Mouse (Mus musculus): ENCODE data around the gene Gm8890. TPM values are rescaled to one million over a fixed set of nuclear protein-coding genes. Genes with fewer than 3 reads are reported as not detected.
"Not testable (repeated sequence)": the region's sequence is repeated elsewhere in the genome, so short reads cannot be mapped to it uniquely, and the experiment has no call there.

Gene Gm8890
- not detected for total RNA-seq (2021)
- long read RNA-seq, result 0 reads

DNA sequence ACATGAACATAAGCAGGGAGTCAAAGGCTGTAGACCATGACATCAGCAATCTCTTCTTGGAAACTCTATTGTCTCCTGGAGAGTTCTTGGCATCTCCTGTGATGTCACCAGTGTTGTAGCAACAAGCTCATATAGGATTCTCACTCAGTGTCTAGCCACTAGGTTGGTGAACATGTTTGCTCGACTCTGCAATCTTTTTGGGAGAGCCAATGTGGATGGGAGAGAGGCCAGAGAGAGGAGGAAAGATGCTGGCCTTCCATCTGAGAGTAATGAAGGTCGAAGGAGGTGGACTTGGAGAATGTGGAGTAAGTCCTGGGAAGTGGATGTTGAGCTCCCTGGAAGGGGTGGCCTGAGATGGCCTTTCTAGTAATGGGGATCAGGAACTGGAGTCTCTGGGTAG is at the start of gene Gm8890:
Gm8890 (plus strand) TSS at position 301 of the 400 bp plus-strand sequence.
- not testable (repeated sequence) for DNase-seq (ENCODE audit: low spot score in 2 of 2)

DNA sequence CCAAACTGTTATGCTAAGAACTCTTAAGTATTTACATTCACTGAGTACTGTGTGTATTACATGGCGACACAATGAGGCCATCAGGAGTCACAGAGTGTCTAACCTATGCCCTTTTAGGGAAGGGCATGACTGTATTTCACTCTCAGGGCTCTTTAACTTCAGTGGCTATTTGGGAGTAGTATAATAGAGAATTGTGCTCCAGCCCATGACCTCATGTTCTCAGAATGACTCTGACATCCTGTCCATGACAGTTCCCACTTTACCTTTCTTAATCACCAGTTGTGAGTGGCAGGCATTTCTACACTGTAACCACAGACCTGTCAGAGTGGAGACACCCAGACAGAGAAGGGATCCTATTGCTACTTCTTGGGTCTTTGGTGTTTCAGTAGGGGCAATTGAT is 388 bp downstream of the Gm8890 start:
- not testable (repeated sequence) for DNase-seq (ENCODE audit: low spot score in 2 of 2)

Other genes with a start within 250 kb of the Gm8890 start
- gene Gm8879, start 128.4 kb upstream of the Gm8890 start, total RNA-seq (2021), result not detected
- not detected for gene Gm5861, start 73.0 kb upstream of the Gm8890 start, total RNA-seq (2021)
- gene Speer1, start 85.5 kb downstream of the Gm8890 start, total RNA-seq (2021), result not detected
- gene Gm8897, start 160.4 kb downstream of the Gm8890 start, total RNA-seq (2021), result not detected
- gene Gm8906, start 246.7 kb downstream of the Gm8890 start, total RNA-seq (2021), result not detected

Measured in layer of hippocampus, postnatal 10 days (tissue).